Mouse (Mus musculus) brain, embryonic 14.5 days (tissue): Measurements from ENCODE around the gene Ptprk.

ENCODE experiments used
- CTCF ChIP-seq: fragments of 200-500 bp; IDR thresholded peaks from 2 replicates; pipeline ENCODE4 v1.5.1; 2012; ENCODE audit warnings: inconsistent platforms, mild to moderate bottlenecking, moderate library complexity, borderline replicate concordance; ENCODE audit not compliant: insufficient read depth, insufficient read length; ENCODE audit errors: extremely low read depth
- POLR2A ChIP-seq: fragments of 200-500 bp; IDR thresholded peaks from 2 replicates; pipeline ENCODE4 v1.6.1; 2012; ENCODE audit warnings: mild to moderate bottlenecking, inconsistent platforms, borderline replicate concordance; ENCODE audit not compliant: poor library complexity, insufficient read depth, insufficient read length, severe bottlenecking; ENCODE audit errors: extremely low read depth

- TF ChIP-seq POLR2A (no peak), CTCF (no peak)
Measured at GRCm38 (mm10) chr10:28614396-28614795, 539.8 kb downstream of the Ptprk start.
